Mouse (Mus musculus): ENCODE results near the gene Hopx.

Hopx gene

GRCm38 (mm10) chr5:77129907-77130306, 15.0 kb upstream of the Hopx start:
- peaks cover 3% of the 10 kb centered on the region; the same call in 1 of the 2 replicates for H3K27me3 ChIP-seq (ENCODE audit: insufficient read depth, low read length)
- peaks cover 36% of the 10 kb centered on the region for H3K9me3 ChIP-seq (ENCODE audit: low read length)
- peaks cover 14% of the 10 kb centered on the region; the same call in 1 of the 2 replicates for H3K4me1 ChIP-seq (replicated peaks; ENCODE audit: low read depth, low read length)
- no peaks in the 10 kb centered on the region for H3K36me3 ChIP-seq (ENCODE audit: insufficient read depth, low read length)
- no peak for TF ChIP-seq CTCF (conservative IDR thresholded peaks at IDR 0.05; ENCODE audit: low read length)
- TF ChIP-seq POU5F1 (IDR thresholded peaks at IDR 0.05; ENCODE audit: borderline replicate concordance, low read length): no peak
- TF ChIP-seq NANOG (IDR thresholded peaks at IDR 0.05; ENCODE audit: borderline replicate concordance, low read length): no peak
- no peak overlapping the region for H3K4me3 ChIP-seq (replicated peaks; ENCODE audit: low read length)

- Histone ChIP-seq H3K27me3 (ENCODE audit: insufficient read depth, low read length) (peaks cover 3% of the 10 kb centered on the region; the same call in 1 of the 2 replicates), H3K36me3 (ENCODE audit: insufficient read depth, low read length) (no peaks in the 10 kb centered on the region), H3K9me3 (ENCODE audit: low read length) (peaks cover 45% of the 10 kb centered on the region), H3K4me1 (replicated peaks; ENCODE audit: low read depth, low read length) (peaks cover 14% of the 10 kb centered on the region; the same call in 1 of the 2 replicates), H3K4me3 (replicated peaks; ENCODE audit: low read length) (no peak overlapping the region)
- no peak for TF ChIP-seq POU5F1 (IDR thresholded peaks at IDR 0.05; ENCODE audit: borderline replicate concordance, low read length)
- no peak for TF ChIP-seq CTCF (conservative IDR thresholded peaks at IDR 0.05; ENCODE audit: low read length)
- no peak for TF ChIP-seq NANOG (IDR thresholded peaks at IDR 0.05; ENCODE audit: borderline replicate concordance, low read length)
Measured at GRCm38 (mm10) chr5:77128854-77129253, 13.9 kb upstream of the Hopx start.

- Histone ChIP-seq H3K36me3 (ENCODE audit: insufficient read depth, low read length) (no peaks in the 10 kb centered on the region), H3K9me3 (ENCODE audit: low read length) (peaks cover 45% of the 10 kb centered on the region), H3K4me1 (replicated peaks; ENCODE audit: low read depth, low read length) (peaks cover 33% of the 10 kb centered on the region), H3K4me3 (replicated peaks; ENCODE audit: low read length) (no peak overlapping the region), H3K27me3 (ENCODE audit: insufficient read depth, low read length) (peaks cover 7% of the 10 kb centered on the region)
- no peak for TF ChIP-seq NANOG (IDR thresholded peaks at IDR 0.05; ENCODE audit: borderline replicate concordance, low read length)
- no peak for TF ChIP-seq POU5F1 (IDR thresholded peaks at IDR 0.05; ENCODE audit: borderline replicate concordance, low read length)
- TF ChIP-seq CTCF (conservative IDR thresholded peaks at IDR 0.05; ENCODE audit: low read length): no peak
Measured at GRCm38 (mm10) chr5:77126415-77126968, 11.6 kb upstream of the Hopx start.

- H3K36me3 ChIP-seq (ENCODE audit: insufficient read depth, low read length): no peaks in the 10 kb centered on the region
- peaks cover 8% of the 10 kb centered on the region; the same call in 1 of the 2 replicates for H3K27me3 ChIP-seq (ENCODE audit: insufficient read depth, low read length)
- H3K4me1 ChIP-seq (replicated peaks; ENCODE audit: low read depth, low read length): peaks cover 36% of the 10 kb centered on the region
- H3K9me3 ChIP-seq (ENCODE audit: low read length): peaks cover 45% of the 10 kb centered on the region
- no peak overlapping the region for H3K4me3 ChIP-seq (replicated peaks; ENCODE audit: low read length)
- TF ChIP-seq NANOG (IDR thresholded peaks at IDR 0.05; ENCODE audit: borderline replicate concordance, low read length): no peak
- no peak for TF ChIP-seq POU5F1 (IDR thresholded peaks at IDR 0.05; ENCODE audit: borderline replicate concordance, low read length)
- no peak for TF ChIP-seq CTCF (conservative IDR thresholded peaks at IDR 0.05; ENCODE audit: low read length)
Measured at GRCm38 (mm10) chr5:77124817-77125283, 9.9 kb upstream of the Hopx start.

- H3K27me3 ChIP-seq (ENCODE audit: insufficient read depth, low read length): peaks cover 8% of the 10 kb centered on the region; the same call in 1 of the 2 replicates
- peaks cover 45% of the 10 kb centered on the region for H3K9me3 ChIP-seq (ENCODE audit: low read length)
- peaks cover 43% of the 10 kb centered on the region for H3K4me1 ChIP-seq (replicated peaks; ENCODE audit: low read depth, low read length)
- no peak overlapping the region for H3K4me3 ChIP-seq (replicated peaks; ENCODE audit: low read length)
- TF ChIP-seq NANOG (IDR thresholded peaks at IDR 0.05; ENCODE audit: borderline replicate concordance, low read length): no peak
- no peaks in the 10 kb centered on the region for H3K36me3 ChIP-seq (ENCODE audit: insufficient read depth, low read length)
Measured at GRCm38 (mm10) chr5:77124165-77124564, 9.2 kb upstream of the Hopx start.

GRCm38 (mm10) chr5:77123597-77123996, 8.7 kb upstream of the Hopx start:
- Histone ChIP-seq H3K9me3 (ENCODE audit: low read length) (peaks cover 41% of the 10 kb centered on the region), H3K4me3 (replicated peaks; ENCODE audit: low read length) (no peak overlapping the region), H3K4me1 (replicated peaks; ENCODE audit: low read depth, low read length) (peaks cover 47% of the 10 kb centered on the region), H3K27me3 (ENCODE audit: insufficient read depth, low read length) (peaks cover 8% of the 10 kb centered on the region; the same call in 1 of the 2 replicates), H3K36me3 (ENCODE audit: insufficient read depth, low read length) (no peaks in the 10 kb centered on the region)
- no peak for TF ChIP-seq POU5F1 (IDR thresholded peaks at IDR 0.05; ENCODE audit: borderline replicate concordance, low read length)
- TF ChIP-seq NANOG (IDR thresholded peaks at IDR 0.05; ENCODE audit: borderline replicate concordance, low read length): no peak
- TF ChIP-seq CTCF (conservative IDR thresholded peaks at IDR 0.05; ENCODE audit: low read length): no peak

- Histone ChIP-seq H3K9me3 (ENCODE audit: low read length) (peaks cover 33% of the 10 kb centered on the region), H3K36me3 (ENCODE audit: insufficient read depth, low read length) (no peaks in the 10 kb centered on the region), H3K4me3 (replicated peaks; ENCODE audit: low read length) (no peak overlapping the region), H3K4me1 (replicated peaks; ENCODE audit: low read depth, low read length) (peaks cover 47% of the 10 kb centered on the region), H3K27me3 (ENCODE audit: insufficient read depth, low read length) (peaks cover 9% of the 10 kb centered on the region)
- TF ChIP-seq NANOG (IDR thresholded peaks at IDR 0.05; ENCODE audit: borderline replicate concordance, low read length): no peak
Measured at GRCm38 (mm10) chr5:77122254-77123192, 7.6 kb upstream of the Hopx start.

GRCm38 (mm10) chr5:77120701-77121100, 5.8 kb upstream of the Hopx start:
- Histone ChIP-seq H3K36me3 (ENCODE audit: insufficient read depth, low read length) (no peaks in the 10 kb centered on the region), H3K27me3 (ENCODE audit: insufficient read depth, low read length) (peaks cover 27% of the 10 kb centered on the region), H3K4me1 (replicated peaks; ENCODE audit: low read depth, low read length) (peaks cover 50% of the 10 kb centered on the region), H3K4me3 (replicated peaks; ENCODE audit: low read length) (no peak overlapping the region; the same call in 1 of the 2 replicates), H3K9me3 (ENCODE audit: low read length) (peaks cover 16% of the 10 kb centered on the region)
- no peak for TF ChIP-seq NANOG (IDR thresholded peaks at IDR 0.05; ENCODE audit: borderline replicate concordance, low read length)
- no peak for TF ChIP-seq CTCF (conservative IDR thresholded peaks at IDR 0.05; ENCODE audit: low read length)
- no peak for TF ChIP-seq POU5F1 (IDR thresholded peaks at IDR 0.05; ENCODE audit: borderline replicate concordance, low read length)
